Mouse (Mus musculus): ENCODE measurements around the gene Mpig6b.

The Mpig6b gene

DNA sequence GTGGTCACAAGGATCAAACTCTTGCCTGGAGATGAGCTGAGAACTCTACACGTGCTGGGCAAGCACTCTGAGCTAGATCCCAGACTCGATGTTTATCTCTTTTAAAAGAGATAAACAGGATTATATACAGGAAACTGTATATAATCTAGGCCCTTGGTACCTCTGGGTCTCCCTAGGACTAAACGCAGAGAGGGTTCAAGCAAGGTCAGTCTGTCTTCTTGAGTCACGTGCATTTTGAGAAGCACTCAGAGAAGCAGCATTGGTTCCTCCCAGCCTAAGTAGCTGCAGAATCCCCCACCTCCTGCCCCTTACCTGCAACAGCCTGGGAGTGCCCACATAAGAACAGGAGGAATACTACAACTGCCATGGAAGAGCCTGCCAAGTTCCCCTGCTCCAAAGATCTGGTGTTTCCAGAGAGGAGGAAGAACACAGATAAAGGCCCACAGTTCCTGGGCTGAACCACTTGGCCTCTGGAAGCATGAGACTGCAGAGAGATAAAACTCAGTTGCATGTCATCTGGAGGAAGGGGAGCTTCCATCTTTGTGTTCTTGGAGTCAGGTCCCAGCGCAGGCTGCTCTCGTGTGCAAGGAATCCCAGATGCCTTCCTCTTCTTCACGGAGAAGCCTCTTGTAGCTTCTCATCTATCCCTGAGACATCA lies 19.4 kb upstream of the Mpig6b start, which contains the start of gene Ly6g6f:
TSS of gene Ly6g6f (minus strand) at position 403 of the 658 bp plus-strand sequence.
- DNase-seq, result no peak

DNA sequence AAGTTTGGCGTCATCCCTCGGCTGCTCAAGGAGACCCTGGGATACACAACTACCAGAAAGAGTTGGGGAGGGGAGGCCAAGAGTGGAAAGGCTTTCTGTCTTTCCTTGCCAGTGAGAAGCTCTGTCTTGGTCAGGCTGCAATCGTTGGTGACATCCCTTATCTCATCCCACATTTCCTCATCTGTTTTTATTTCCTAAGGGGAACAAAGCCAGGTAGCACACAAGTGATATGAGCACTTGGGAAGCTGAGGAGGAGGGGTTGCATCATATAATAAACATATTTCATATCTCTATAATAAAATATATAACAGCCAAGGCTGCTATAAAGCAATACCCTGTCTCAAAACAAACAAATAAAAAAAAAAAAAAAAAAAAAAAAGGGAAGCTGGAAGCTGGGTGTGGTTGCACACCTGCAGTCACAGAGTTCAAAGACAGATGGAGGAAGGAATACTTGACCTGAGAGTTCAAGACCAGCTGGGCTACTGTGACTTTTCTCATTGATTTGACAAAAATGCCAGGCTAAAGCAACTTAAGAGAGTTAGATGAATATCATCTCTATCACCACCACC lies 18.0 kb upstream of the Mpig6b start:
- DNase-seq, result no peak

DNA sequence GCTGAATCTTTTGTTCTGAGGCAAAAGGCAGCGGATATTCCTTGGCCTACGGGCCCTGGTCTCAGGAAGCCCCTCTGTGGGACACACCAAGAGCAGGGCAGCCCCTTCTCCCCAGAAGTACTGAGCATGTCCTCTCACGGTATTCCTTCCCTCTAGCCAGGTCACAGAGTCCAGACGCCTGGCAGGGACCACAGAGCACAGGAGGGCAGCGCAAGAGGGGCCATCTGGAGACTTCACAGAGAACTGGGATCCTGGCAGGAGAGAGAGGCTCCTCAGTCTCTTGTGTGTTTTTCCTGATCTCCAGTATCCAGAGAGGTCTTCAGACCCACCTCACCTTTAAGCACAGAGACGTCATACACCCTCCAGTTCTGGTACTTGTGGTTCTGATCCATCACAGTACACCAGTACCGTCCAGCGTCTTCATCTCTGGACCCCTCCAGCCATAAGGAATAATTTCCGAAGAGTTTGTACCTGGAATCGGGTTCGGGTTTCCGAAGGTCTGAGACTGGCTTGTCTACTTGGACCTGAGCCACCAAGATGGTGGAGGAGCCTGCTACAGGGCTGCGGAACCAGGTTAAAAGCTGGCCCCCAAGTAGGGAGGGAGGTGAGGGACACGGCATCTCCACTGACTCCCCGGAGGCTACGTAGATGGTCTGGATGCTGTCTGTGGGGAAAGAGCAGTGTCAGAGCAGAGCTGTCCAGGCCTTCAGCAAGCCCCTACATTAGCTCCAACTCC lies 17.0 kb upstream of the Mpig6b start:
- no peak for DNase-seq

DNA sequence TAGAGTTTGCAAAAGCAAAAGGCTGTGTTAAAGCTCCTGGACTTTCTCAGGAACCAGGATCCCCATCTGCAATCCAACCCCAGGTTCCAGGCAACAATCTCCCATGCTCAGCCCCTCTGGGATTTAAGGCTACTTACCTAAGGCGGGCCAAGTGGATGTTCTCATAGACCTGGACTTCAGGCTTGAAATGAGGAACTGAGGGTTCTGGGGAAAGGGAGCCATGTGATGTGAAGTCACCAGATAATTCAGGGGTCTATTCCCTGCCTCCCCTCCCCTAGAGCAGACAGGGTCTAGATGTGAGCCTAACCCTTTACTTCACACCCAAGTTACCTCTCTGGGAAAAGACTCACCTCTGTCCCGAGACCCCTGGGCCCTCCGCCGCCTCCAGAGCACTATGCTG lies 14.7 kb upstream of the Mpig6b start:
- no peak for DNase-seq

DNA sequence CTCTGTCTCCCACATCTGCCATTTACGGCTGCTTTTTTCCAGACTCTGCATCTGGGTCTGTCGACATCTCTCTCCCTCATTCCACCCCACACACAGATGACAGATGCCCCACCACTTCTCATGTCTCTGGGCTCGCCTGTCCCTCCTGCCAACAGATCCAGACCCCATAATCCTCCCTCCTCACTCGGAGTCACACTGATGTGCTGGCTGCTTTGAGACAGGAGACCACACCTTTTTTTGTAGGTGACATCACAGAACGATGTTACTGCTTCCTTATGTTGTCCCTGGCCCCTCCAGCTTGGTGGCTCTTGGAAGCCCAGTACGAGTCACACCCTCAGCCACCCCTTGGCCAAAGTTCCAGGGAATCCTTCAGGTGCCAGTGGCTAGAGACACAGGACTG lies 14.3 kb upstream of the Mpig6b start:
- no peak for DNase-seq

DNA sequence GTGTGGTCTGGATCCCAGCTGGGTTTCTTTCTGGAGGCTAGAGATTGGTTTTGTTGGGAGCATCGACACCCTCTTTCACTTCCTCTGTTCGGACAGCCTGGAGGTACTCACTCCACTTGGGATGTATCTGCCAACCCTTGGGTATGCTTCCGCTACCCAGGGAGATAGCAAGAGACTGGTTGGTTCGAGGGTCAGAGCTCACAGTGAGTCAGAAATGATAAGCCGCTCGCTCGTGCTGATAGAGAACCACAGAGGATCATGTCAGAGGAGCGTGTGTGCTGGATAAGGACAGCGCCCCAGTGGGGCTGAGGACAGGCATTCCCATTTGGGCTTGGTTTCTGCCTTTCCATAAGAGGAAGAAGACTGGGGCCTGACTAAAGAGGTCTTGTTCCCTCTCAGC lies 13.8 kb upstream of the Mpig6b start:
- DNase-seq, result no peak

DNA sequence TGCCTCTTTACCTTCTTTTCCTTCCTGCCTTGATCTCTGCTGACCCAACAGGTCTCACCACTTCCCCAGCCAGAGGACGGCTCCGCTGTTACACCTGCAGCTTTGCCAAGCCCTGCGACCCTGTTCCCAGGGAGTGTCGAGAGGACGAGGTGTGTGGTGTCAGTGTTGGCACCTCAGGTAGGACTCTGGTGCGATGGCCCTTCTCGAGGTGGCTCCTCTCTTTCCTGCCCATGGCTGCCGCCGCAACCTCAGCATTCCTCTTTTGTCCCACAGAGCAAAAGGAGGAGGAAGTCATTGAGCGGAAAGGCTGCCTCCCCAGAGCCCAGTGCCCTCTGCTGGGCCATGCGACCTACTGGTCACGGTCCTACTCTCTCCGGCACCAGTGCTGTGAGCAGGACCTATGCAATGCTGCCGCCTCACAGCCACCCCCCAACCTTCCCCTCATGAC lies 11.8 kb upstream of the Mpig6b start, which contains the start of gene Ly6g6d:
TSS of gene Ly6g6d (minus strand) at position 280 of the 448 bp plus-strand sequence.
- DNase-seq, result peak; percentile 63 to 69

DNA sequence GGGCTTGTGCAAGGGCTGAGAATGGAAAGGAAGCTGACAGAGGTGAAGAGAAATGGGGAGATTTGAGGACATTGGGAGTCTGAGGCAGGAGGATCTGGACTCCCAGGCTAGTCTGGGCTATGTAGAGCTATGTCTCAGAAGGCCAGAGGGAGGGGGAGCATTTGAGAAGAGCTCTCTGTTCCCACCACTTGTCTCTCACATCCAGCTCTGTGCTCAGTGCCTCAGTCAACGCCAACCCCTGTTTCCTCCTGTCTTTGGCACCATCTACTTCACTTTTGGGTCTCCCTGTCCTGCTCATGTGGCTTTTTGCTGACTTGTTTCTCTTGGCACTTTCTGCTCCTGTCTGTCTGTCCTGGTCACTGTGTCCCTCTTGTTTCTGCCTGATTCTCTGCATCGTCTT lies 11.3 kb upstream of the Mpig6b start:
- DNase-seq, result no peak

DNA sequence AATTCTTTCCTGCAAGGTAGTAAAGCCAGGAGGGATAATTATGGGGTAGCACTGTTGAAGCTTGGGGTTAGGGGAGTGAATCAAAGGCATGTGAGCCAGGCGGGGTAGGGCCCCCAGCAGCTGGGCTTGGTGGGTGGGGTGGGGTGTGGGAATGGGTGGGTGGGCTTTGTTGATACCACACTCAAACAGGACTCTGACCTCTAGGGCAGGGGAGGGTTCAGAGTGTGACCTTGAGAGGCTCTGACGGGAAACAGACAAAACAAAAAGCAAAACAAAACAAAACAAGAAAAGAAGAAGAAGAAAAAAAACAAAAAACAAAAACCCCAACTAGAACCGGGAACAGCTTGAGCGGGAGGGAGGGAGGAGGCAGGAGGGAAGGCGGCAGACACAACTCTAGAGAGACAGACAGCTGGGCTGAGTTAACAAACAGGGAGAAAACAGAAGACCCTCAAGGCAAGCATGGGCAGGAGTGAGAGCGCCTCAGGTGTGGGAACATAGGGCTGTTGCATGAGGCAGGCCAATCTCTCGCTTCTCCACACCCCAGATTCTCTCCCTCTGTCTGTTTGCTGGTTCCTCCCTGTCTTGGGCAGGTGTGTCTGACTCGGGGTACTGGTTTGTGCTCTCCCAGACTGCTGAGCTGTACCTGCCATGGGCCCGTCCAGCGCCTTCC lies 10.7 kb upstream of the Mpig6b start, which contains the start of gene Ly6g6e:
TSS of gene Ly6g6e (plus strand) at position 396 of the 670 bp plus-strand sequence.
- DNase-seq, result no peak

DNA sequence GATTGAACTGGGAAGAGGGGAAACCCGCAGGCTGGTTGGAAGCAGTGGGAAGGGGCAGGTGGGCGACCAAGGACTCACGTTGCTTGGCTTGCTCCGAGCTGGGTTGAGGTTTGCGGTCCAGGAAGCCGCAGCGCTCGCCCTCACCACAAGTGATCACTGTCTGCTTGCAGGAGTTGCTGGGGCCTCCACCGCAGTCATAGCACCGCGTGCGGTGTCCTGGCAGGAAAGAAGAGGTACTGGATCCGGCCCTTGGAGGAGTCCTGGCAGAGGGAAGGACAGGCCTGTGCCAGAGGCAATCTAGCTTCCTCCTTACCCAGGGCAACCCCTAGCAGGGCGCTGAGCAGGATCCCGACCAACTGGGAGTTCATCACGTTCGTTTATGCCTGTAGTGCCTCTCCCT lies 8.1 kb upstream of the Mpig6b start:
- DNase-seq, result no peak

DNA sequence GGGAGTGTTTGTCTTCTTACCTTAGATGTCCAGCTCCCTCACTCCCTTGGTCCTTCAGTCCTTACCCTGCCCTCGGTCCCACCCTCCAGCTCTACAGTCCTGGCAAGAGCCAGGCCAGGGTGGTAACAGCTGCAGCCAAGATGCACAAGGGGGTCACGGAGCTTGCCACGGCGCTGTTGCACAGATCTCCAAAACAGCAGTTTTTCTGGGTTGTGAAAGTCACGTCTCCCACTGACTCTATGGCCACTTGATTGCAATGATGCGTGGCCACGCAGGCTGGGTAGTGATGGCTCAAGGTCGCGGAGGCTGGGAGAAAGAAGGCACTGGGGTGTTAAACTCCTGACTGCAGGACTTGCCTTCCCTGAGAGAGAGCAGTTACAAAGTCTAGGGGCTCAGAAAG lies 5.5 kb upstream of the Mpig6b start:
- no peak for DNase-seq

DNA sequence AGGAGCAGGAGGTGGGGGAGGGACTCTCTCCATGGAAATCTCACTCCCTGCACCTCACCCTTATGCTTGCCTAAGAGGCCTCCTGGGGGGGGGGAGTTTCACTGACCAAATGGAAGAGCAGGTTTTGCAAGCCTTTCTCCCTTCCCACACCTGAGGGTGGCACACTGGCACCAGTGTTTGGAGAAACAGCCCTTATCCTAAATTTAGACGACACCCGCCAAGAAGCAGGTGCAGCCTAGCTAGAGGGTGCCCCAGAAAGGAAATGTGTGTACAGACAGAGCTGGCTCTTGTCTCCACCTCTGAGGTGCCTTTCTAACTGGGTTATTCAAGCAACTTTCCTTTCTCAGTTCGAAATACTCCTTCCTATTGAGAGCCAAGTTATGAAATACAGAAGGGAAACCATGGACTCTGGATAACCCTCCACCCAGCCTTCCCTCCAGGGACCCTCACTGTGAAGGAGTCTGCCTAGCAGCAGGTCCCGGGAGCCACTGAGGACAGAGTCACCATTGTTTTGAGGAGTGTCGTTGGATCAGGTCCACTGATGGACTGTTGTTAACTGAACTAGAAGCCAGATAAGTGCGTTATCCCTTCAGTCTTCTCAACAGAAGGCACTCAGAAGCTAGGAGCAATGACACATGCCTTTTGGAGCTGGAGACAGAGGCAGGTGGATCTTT lies 4.7 kb upstream of the Mpig6b start:
- no peak for DNase-seq

DNA sequence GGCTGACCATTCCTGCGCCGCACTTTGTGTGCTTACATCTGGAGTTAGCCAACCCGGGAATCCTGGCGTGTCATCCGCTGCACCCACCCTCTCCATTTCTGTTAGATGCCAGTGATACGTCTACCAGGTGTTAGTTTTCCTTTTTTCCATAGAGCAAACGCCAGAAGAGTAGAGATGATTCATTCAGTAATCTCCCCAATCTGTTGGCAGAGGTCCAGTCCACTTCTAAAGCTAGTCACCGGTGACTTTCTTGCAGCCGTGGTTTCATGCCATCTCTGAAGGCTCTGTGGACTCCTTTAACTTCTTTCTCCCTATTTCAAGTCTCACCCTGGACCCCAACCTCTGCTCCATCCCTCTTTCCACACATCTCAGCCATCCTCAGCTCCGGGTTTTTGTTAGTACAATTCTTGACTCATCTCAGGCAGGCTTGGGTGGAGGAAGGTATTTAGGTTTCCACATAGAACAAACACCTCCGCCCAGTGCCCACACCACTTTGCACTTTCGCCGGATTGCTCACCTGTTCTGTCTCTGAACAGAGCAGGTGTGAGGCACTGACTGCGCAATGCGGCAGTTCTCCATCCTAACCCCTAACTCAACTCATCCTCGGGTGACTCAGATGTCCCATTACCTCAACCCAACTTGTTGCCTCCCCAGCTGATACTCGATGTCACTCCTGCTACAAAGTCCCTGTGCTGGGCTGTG lies 2.4 kb upstream of the Mpig6b start:
- DNase-seq, result no peak

DNA sequence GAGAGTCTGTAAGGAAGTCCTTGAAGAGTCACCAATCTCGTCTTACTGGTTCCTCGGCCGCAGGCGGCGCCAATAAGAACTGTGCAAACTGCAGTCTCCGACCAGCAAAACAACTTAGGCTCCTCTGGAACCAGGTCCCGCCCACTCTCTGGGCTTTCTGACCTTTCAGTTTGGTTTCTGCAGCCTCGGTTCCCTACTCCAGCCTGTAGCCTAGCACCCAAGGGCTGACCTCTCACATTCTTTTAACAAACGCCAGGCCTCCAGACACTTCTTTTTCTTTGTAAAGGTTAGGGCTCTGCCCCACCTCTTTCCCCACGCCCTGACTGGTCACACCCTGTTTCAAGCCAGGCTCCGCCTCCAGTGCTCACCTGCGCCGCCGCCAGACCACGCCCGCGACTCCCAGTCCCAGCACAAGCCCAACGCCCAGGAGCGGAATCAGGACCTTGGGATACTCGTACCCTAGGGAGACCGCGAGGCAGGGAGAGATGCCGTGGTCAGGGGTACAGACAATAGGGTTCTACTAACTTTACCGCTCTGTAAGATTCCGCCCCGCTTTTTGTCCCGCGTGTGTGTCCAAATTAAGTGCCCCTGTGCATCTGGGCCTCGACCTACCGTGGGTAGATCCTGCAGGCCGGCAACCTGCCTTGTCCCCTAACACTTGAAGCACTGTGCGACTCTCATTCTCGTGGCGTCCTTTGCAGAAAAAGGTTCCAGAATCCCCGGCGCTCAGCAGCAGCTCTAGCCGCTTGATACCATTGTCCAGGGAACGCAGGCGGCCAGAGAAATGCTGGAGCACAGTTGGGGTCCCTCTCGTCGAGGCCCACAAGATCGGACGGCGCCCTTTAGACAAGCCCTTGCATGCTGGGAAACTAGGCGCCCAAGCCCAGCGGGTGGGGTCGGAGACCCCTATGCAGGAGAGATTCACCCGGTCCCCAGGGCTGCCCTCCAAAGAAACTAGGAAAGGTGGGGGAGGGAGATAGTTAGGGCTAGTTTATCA lies 735 bp downstream of the Mpig6b start, which contains the start of gene Ly6g6c:
TSS of gene Ly6g6c (plus strand) at position 438 of the 997 bp plus-strand sequence.
- DNase-seq, result peak; percentile 73 to 78

DNA sequence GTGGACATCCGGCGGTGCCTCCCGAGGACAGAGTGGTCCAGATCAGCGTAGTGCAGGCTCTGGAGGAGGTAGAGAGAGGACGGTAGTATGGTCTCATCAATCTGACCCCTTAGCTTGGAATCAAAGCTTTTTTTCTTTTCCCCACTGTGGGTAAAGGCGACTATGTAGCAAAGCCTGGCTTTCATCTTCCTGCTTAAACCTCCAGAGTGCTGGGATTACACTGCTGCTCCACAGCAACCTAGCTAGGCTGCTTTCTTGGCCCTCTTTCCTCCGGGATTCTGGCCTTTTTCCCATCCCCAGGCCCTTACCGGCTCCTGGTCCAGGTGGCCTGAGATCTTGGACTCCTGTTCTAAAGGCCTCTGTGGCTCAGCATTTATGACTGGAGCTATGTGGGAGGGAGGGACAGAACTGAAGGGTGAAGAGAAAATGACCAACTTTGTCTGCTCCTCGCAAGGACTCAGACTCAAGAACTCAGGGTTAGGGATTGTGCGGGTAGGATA lies 1.6 kb downstream of the Mpig6b start:
- DNase-seq, result no peak

DNA sequence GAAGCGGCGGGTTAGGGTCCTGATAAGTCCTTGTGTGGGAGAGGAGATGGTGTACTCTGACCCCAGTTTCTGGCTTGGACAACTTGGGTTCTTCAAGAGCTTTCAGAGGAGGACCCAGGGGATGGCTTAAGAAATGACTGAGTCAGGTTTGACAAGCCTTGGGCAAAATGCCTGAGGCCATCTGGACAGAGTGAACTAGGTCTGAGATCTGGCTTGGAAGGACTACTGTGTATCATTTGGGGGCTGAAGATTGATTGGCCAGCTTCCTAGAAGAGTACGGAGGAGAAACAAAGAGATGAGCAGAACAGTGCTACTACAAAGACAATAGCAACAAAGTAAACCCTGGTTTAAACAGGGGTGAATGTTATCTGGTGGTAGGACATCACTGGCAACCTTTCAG lies 2.5 kb downstream of the Mpig6b start:
- no peak for DNase-seq

DNA sequence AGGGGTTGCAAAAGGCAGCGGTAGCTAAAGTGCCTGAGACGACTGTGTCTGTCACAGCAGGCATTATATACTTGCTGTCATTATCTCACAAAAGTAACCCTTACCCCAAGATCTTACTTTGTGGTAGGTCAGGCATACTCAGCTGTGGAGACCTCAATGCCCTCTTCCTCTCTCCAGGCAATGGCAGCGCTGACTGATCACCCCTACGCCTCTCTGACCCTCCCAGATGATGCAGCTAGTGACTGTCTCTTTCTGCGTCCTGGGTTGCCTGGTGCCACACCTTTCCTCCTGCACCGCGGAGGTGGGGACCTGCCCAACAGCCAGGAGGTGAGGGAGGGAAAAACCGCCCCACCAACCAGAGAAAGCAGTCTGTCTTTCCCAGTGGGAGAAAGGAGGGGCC lies 4.7 kb downstream of the Mpig6b start:
- no peak for DNase-seq

DNA sequence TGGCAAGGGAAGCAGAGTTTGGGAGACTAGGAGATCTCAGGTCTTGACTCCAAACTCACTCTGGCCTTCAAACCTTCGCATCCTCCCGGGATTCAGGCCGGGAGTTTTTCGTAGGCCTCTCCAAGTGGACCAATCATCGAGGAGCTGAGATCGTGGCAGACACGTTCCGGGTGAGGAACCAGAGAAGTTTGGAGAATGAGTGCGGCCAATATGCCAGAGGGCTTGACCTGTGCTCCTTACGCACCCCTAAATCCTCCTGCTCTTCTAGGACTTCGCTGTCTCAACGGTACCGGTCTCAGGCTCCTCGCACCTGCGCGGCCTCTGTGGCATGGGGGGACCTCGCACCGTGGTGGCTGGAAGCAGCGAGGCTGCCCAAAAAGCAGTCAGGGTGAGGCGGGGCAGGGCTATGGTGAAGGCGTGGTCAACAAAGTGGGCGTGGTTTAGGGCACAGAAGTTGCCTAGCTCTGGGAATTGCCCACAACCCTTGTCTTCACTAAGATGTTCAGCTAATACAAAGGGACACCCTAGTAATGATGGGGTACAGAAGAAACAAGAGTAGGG lies 5.2 kb downstream of the Mpig6b start:
- DNase-seq, result peak in 1 of 2 experiments; percentile 24

DNA sequence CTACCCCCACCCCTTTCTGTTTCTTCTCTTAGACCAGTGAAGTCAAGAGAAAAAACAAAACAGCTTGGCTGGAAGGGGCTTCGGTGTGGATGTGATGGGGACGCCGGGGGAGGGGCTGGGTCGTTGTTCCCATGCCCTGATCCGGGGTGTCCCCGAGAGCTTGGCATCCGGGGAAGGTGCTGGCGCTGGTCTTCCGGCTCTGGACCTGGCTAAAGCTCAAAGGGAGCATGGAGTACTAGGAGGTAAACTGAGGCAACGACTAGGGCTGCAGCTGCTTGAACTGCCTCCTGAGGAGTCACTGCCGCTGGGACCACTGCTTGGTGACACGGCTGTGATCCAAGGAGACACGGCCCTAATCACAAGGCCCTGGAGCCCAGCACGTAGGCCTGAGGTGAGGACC lies 5.9 kb downstream of the Mpig6b start:
- no peak for DNase-seq
